In the genomic region with DNA sequence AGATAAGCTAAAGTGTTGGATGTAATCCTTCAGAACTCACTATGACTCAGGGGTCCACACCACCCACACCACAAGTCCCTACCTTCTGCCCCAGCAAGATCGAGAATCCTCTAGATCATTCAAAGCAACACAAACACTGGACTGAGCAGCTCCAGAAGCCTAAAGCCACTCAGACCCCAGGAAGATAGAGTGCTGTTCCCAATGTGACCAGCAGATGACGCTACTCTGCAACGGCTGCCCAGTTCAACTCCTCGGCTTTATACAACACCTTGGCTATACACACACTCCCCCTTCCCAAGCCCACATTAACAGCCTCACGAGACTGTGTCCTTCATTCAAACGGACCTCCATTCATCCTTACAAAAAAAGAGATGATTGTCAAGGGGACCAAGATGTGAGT, we compare ENCODE assay signal across 8 mouse cellular contexts. TPM values are rescaled to one million over a fixed set of nuclear protein-coding genes. Genes with fewer than 3 reads are reported as not detected.
A peak's percentile ranks its signal among the peaks of the same experiment; 100 is the strongest.
DNase-seq lines count a peak whose midpoint lies in the region; ATAC-seq and TF ChIP-seq lines count a peak whose summit lies in the region.

No protein-coding gene starts in this region.

- no peaks in the 10 kb centered on the region for H3K36me3 ChIP-seq in heart, embryonic 10.5 days
- no peaks in the 10 kb centered on the region for H3K36me3 ChIP-seq in G1E (replicated peaks)
- H3K36me3 ChIP-seq in forebrain, embryonic 12.5 days (replicated peaks), result no peaks in the 10 kb centered on the region

- H3K4me3 ChIP-seq in heart, embryonic 10.5 days, result no peak overlapping the region
- H3K4me3 ChIP-seq in G1E (ENCODE audit: low read depth, low read length), result no peak overlapping the region; the same call in 1 of the 2 replicates
- H3K4me3 ChIP-seq in cortical plate, adult 2 months (ENCODE audit: insufficient read depth, low read length), result no peak overlapping the region
- H3K4me3 ChIP-seq in forebrain, embryonic 12.5 days (replicated peaks), result no peak overlapping the region

- peak; percentile 93 for TF ChIP-seq CTCF in G1E (IDR thresholded peaks at IDR 0.05; ENCODE audit: low read depth, low read length)
- TF ChIP-seq CTCF in cortical plate, adult 2 months (IDR thresholded peaks at IDR 0.05; ENCODE audit: extremely low read depth, insufficient read depth, low read length), result peak; percentile 55

- TF ChIP-seq POLR2A in cortical plate, adult 2 months (IDR thresholded peaks at IDR 0.05; ENCODE audit: extremely low read depth, insufficient read depth, low read length), result no peak

- intact Hi-C loops in heart, postnatal 14 days (cut with DNase I), result no loop called here

- H3K4me2 ChIP-seq in forebrain, embryonic 12.5 days, result no peak overlapping the region

- H3K27me3 ChIP-seq in heart, embryonic 10.5 days (ENCODE audit: insufficient read depth, poor library complexity, severe bottlenecking), result no peaks in the 10 kb centered on the region
- H3K27me3 ChIP-seq in G1E (ENCODE audit: insufficient read depth, low read length), result peaks cover 7% of the 10 kb centered on the region; the same call in 1 of the 2 replicates
- H3K27me3 ChIP-seq in forebrain, embryonic 12.5 days, result no peaks in the 10 kb centered on the region

- DNase-seq in heart, postnatal 14 days, result peak; percentile 41 to 66
- no peak for DNase-seq in heart, embryonic 10.5 days (ENCODE audit: low spot score)
- DNase-seq in 416B (ENCODE audit: low read depth), result peak; percentile 80
- DNase-seq in G1E (ENCODE audit: low spot score), result peak; percentile 27
- DNase-seq in lung, adult 18-20 months, result peak; percentile 45 to 55
- peak; percentile 60 for DNase-seq in thymus, postnatal 14 days

- WGBS in heart, embryonic 10.5 days, result 25% methylated on average over 6 of the region's 6 CpGs
- 31% methylated on average over 6 of the region's 6 CpGs for WGBS in forebrain, embryonic 12.5 days

- ATAC-seq in G1E (ENCODE audit: extremely low read depth, insufficient number of reproducible peaks, low FRiP score, poor library complexity, severe bottlenecking), result no peak
- ATAC-seq in forebrain, embryonic 12.5 days (ENCODE audit: low FRiP score), result no peak

- no peak overlapping the region for H3K9ac ChIP-seq in forebrain, embryonic 12.5 days

- no peak overlapping the region for H3K27ac ChIP-seq in heart, embryonic 10.5 days
- no peak overlapping the region for H3K27ac ChIP-seq in cortical plate, adult 2 months (ENCODE audit: insufficient read depth, low read length)
- H3K27ac ChIP-seq in forebrain, embryonic 12.5 days, result no peak overlapping the region

- no peaks in the 10 kb centered on the region for H3K9me3 ChIP-seq in heart, embryonic 10.5 days
- no peaks in the 10 kb centered on the region for H3K9me3 ChIP-seq in G1E (replicated peaks)
- no peaks in the 10 kb centered on the region for H3K9me3 ChIP-seq in forebrain, embryonic 12.5 days

- peaks cover 12% of the 10 kb centered on the region for H3K4me1 ChIP-seq in heart, embryonic 10.5 days
- H3K4me1 ChIP-seq in G1E (ENCODE audit: insufficient read depth, low read depth, low read length), result peaks cover 22% of the 10 kb centered on the region
- H3K4me1 ChIP-seq in cortical plate, adult 2 months (ENCODE audit: control insufficient read depth, insufficient read depth, low read length), result no peaks in the 10 kb centered on the region
- no peaks in the 10 kb centered on the region for H3K4me1 ChIP-seq in forebrain, embryonic 12.5 days

RNA-seq across cellular contexts. Expression of a gene that starts 8.2 kb away (rescaled TPM):
- 1 to 10 TPM in 1 of 2 experiments, under 1 TPM in 1; 0.24 to 1.5 TPM for total RNA-seq in heart, postnatal 14 days (2021)
- polyA plus RNA-seq in heart, embryonic 10.5 days (2016; fragmentation: Nextera tagmentation; extraction: Ambion mirVana), result 1.3 and 3.3 TPM in 2 replicates
- total RNA-seq in G1E (2014; fragmentation: Nextera tagmentation), result 1.7 and 4.2 TPM in 2 replicates
- total RNA-seq in G1E (2017), result 4.6 and 6.2 TPM in 2 replicates
- 10.9 and 11.5 TPM in 2 replicates for polyA plus RNA-seq in G1E (2012)
- 280 TPM in 2 replicates for polyA plus RNA-seq in cortical plate, adult 2 months (2012; rRNA removed)
- polyA plus RNA-seq in forebrain, embryonic 12.5 days (2016; fragmentation: Nextera tagmentation; extraction: Ambion mirVana), result 25.9 and 27.3 TPM in 2 replicates

RNA-seq across cellular contexts. Expression of a gene that starts 20.1 kb away (rescaled TPM):
- 1 to 10 TPM in 1 of 2 experiments, under 1 TPM in 1; 0.90 to 1.1 TPM for total RNA-seq in heart, postnatal 14 days (2021)
- polyA plus RNA-seq in heart, embryonic 10.5 days (2016; fragmentation: Nextera tagmentation; extraction: Ambion mirVana), result 0.39 and 0.83 TPM in 2 replicates
- total RNA-seq in G1E (2014; fragmentation: Nextera tagmentation) (not detected in 2 replicates), G1E (2017) (0.05 TPM in 1 of 2 replicates, not detected in the other)
- polyA plus RNA-seq in G1E (2012), result 0.02 and 0.10 TPM in 2 replicates
- 0.19 and 0.38 TPM in 2 replicates for polyA plus RNA-seq in cortical plate, adult 2 months (2012; rRNA removed)
- polyA plus RNA-seq in forebrain, embryonic 12.5 days (2016; fragmentation: Nextera tagmentation; extraction: Ambion mirVana), result 0.10 TPM in 1 of 2 replicates, not detected in the other

RNA-seq across cellular contexts. Expression of a gene that starts 39.4 kb away (rescaled TPM):
- 10 to 100 TPM in 1 of 2 experiments, 1 to 10 TPM in 1; 8.8 to 10.8 TPM for total RNA-seq in heart, postnatal 14 days (2021)
- polyA plus RNA-seq in heart, embryonic 10.5 days (2016; fragmentation: Nextera tagmentation; extraction: Ambion mirVana), result 0.05 and 0.31 TPM in 2 replicates
- not detected in 2 replicates for total RNA-seq in G1E (2014; fragmentation: Nextera tagmentation)
- total RNA-seq in G1E (2017), result 0.05 and 0.06 TPM in 2 replicates
- not detected in 2 replicates for polyA plus RNA-seq in G1E (2012)
- polyA plus RNA-seq in cortical plate, adult 2 months (2012; rRNA removed), result 2.1 TPM in 2 replicates
- 0.14 and 0.19 TPM in 2 replicates for polyA plus RNA-seq in forebrain, embryonic 12.5 days (2016; fragmentation: Nextera tagmentation; extraction: Ambion mirVana)

RNA-seq across cellular contexts. Expression of a gene that starts 57.9 kb away (rescaled TPM):
- 10 to 100 TPM; 26.9 to 27.4 TPM for total RNA-seq in heart, postnatal 14 days (2021)
- 25.5 and 31.9 TPM in 2 replicates for polyA plus RNA-seq in heart, embryonic 10.5 days (2016; fragmentation: Nextera tagmentation; extraction: Ambion mirVana)
- total RNA-seq in G1E (2014; fragmentation: Nextera tagmentation), result 15.8 and 25.0 TPM in 2 replicates
- 21.0 and 22.3 TPM in 2 replicates for total RNA-seq in G1E (2017)
- 17.4 and 19.1 TPM in 2 replicates for polyA plus RNA-seq in G1E (2012)
- polyA plus RNA-seq in cortical plate, adult 2 months (2012; rRNA removed), result 53.7 and 60.7 TPM in 2 replicates
- polyA plus RNA-seq in forebrain, embryonic 12.5 days (2016; fragmentation: Nextera tagmentation; extraction: Ambion mirVana), result 65.9 and 66.0 TPM in 2 replicates
